Mouse (Mus musculus): Measurements from ENCODE around the gene Slc22a27.
"Not testable (repeated sequence)": the region's sequence is repeated elsewhere in the genome, so short reads cannot be mapped to it uniquely, and the experiment has no call there.

The Slc22a27 gene

DNA sequence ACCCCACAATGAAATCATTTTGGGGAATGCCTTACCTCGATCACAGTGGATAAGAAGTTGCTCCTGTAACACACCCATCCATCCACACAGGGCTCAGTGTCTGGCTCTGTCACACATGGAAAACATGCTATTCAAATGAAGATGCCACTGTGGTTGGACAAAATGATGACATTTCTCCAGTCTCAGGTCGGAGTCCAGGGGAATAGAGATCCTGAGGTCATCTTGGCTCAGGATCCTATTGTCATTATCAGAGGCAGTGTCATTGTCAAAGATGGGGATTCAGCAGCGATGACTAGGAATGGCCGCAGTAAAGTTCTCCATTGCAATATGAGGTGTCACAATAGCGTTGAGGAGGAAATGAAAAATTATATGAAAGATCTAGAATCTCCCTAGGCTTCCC lies at the start of gene Slc22a27:
TSS of gene Slc22a27 (minus strand) at position 101 of the 400 bp plus-strand sequence.
- DNase-seq (ENCODE audit: low spot score), result not testable (repeated sequence)

- DNase-seq (ENCODE audit: low spot score), result not testable (repeated sequence)
Observed at GRCm38 (mm10) chr19:8011596-8011995, 45.8 kb upstream of the Slc22a27 start.

- DNase-seq (ENCODE audit: low spot score), result not testable (repeated sequence)
Observed at GRCm38 (mm10) chr19:8009086-8009485, 43.3 kb upstream of the Slc22a27 start.

- DNase-seq (ENCODE audit: low spot score), result no peak
Observed at GRCm38 (mm10) chr19:7968703-7969102, 2.9 kb upstream of the Slc22a27 start.

DNA sequence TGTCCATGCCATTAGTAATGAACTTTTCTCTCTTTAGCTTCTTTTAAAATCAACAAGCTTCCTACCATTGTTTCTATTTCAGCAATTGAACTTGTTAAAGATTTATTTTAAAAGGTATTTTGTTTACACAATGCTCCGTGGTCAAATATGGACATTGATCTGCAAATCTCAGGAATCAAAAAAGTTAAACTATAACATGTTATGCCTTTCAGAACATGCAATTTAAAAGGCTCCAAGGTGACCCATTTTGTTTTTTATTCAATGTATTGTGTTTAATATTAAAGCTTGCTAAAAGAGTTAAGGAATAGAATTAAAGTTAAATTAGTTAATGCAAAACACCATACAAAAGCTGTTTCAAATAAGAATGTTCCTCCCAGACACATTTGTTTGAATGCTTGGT lies 723 bp upstream of the Slc22a27 start:
- DNase-seq (ENCODE audit: low spot score), result not testable (repeated sequence)

DNA sequence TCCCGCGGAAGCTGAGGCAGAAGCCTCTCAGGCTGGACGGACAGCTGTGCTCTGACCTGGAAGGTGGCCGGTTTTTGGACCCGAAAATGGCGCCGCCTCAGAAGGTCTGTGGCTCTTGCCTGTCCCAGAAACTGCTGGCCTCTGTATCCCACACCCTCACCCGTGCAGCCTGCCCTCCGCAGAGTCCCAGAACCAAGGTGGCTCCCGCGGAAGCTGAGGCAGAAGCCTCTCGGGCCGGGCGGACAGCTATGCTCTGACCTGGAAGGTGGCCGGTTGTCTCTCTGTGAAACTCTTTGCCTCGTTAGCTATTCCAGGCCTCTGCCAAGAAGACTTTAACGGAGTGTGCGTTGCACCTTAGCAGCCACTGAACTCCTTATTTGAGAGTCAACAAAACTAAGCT lies 26.4 kb downstream of the Slc22a27 start:
- DNase-seq (ENCODE audit: low spot score), result not testable (repeated sequence)

DNA sequence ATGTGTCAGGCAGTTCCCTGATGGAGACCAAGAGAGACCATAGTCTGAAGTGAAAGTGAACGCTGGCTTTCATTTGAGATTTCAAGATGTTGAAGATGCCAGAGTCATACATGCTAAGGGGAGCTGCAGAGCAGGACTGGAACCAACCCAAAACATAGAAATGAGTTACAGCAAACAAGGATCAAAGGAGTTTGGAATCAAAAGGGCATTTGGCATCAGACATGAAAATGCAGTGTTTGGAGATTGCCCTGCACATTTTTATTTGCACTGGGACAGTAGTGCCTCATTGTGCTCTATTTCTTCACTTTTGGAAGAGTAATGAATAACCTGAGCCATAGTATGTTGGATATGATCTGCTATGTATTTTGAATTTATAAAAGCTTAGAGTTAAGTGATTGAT lies 89.2 kb downstream of the Slc22a27 start:
- DNase-seq (ENCODE audit: low spot score), result no peak

GRCm38 (mm10) chr19:7829851-7830250 lies 136.0 kb downstream of the Slc22a27 start:
- DNase-seq (ENCODE audit: low spot score), result no peak
